Mouse (Mus musculus) heart, postnatal 0 days (tissue): ENCODE data around the gene Prkar2b.

Experiments
- CTCF ChIP-seq: IDR thresholded peaks from 2 replicates; pipeline ENCODE4 v1.5.1; 2016; ENCODE audit warnings: antibody characterized with exemption, control low read depth, low read depth
- EP300 ChIP-seq: IDR thresholded peaks from 2 replicates; pipeline ENCODE4 v1.6.1; 2016; ENCODE audit warnings: antibody characterized with exemption, low read depth

DNA sequence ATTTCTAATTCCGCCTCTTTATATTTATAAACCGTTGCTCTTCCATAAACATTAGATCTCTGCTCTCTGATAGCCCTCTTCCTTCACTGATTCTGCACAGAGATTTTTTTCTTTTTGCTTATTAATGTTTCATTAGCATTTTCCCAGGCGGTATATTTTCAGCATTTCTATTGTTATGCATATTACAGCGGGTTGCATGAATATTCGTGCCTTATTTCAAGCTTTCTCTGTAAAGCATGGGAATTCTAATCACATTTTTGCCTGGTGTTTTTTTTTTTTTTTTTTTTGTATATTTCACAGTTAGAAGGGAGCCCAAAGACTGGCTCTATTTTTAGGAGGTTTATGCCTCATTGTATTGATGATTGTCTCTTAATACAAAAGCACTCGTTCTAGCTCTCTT lies 13.2 kb upstream of the Prkar2b start:
- no peak for TF ChIP-seq CTCF
- no peak for TF ChIP-seq EP300
